Mouse (Mus musculus): Measurements from ENCODE around the gene Vps9d1.
"Not testable (repeated sequence)": the region's sequence is repeated elsewhere in the genome, so short reads cannot be mapped to it uniquely, and the experiment has no call there.

Vps9d1 gene

DNA sequence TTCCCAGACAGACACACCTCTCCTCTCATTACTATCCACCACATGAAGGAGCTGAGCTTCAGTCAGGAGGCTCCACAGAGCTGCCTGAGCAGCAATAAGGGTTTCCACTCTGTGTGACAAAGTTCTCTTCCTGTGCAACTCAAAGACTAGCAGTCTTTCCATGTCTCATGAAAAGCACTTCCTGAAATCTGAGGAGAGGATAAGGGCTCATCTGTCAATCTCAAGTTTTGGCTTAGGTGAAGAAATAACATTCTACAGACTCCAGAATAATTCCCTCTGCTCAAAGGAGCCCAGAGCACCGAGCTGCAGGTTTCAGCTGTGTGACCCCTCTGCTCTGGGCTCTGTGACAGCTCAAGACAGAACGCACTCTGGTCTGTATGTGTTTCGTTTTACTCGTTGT lies 1.2 kb downstream of the Vps9d1 start:
- DNase-seq, result no peak

DNA sequence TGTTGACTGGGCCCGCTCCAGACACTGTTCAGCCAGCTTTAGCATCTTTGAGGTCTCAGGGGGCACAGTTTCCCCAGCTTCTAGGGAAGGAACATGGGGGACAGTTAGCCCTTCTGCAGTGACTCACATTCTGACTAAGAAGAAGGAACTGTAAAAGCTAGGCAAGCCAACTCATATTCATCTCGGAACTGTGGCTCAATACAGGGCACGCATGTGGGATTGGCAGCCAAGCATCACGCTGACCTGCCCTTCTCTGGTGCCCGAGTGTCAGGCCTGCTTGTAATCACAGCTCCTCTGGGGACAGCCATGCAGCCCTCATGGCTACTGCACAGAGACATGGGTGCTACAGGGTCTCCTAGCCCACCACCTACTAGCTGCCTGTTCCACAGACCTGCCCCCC lies 3.2 kb downstream of the Vps9d1 start:
- no peak for DNase-seq

GRCm38 (mm10) chr8:123248596-123248995 lies 5.6 kb downstream of the Vps9d1 start:
- DNase-seq, result no peak

DNA sequence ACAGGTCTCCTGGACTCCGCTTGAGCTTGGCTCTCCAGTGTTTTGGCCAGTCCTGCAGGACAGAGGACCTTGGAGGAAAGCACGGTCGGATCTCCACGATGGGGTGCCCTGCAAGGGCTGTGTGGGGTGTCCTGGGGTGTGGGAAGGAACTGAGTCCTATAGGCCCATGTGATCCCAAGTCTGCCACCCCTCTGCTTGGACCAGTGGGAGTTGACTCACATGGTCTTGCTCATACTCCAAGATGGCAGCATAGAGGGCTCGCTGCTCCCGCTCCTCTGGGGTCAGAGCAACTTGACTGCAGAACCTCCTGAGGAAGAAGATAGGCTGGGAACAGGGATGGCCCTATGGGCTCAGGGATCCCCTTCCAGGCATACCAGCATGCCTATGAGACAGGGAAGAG lies 6.4 kb downstream of the Vps9d1 start:
- no peak for DNase-seq

- DNase-seq, result no peak
These were observed 8.6 kb downstream of the Vps9d1 start for GRCm38 (mm10) chr8:123245543-123245942.

DNA sequence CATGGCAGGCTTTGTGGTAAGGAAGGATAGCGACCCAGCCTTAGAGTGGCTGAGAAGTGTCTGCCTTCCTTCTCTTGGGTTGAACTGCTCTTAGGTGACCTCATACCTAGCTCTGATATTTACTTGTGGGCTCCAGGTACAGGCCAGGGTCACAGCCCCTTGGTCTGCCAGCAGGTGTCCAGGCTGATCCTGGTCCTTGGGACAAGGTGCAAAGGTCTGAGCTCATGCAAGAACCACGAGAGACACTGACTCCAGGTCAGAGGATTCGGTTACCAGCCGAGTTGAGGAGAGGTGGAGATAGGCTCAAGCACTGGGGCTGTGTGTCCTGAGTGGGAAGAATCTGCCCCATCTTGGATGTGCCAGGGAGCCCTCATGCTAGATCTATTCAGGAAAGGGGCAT lies 9.8 kb downstream of the Vps9d1 start:
- no peak for DNase-seq

- no peak for DNase-seq
These were observed 11.1 kb downstream of the Vps9d1 start for GRCm38 (mm10) chr8:123243053-123243452.

DNA sequence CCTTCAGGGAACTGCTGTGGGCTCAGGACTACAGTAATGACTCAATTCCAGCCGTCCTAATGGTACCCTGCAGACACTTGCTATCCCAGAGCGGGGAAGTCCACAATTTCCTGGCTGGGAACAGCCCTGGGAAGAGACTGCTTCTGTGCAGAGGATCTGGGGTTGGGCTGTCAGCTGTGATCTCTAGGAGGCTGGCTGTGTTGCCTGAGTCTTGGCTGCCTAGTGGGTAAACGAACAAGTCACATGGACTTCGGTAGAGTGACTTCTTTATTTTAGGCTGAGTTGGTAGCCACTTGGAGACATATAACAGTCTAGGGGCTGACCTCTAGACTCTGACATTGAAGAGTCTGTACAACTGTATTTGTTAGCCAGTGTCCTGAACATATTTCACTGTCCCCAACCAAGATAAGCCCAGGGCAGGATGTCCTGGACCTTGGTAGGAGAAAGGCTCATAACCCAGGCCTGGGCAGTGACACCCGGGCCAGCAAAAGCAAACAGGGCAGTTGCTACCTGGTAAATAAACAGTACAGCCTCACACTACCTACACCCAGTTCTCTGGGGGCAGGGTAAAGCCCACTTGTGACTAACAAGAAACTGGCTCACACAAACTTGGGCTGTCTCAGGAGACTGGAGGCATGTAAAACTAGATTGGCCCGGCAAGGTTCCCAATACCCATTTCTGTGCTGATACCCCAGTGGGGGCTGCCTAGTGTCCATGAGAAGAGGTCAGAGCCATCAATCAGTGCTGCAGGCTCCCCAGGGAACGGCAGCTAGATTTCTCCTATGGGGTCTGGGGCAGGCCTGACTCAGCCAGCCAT lies 11.8 kb downstream of the Vps9d1 start:
- DNase-seq, result no peak

DNA sequence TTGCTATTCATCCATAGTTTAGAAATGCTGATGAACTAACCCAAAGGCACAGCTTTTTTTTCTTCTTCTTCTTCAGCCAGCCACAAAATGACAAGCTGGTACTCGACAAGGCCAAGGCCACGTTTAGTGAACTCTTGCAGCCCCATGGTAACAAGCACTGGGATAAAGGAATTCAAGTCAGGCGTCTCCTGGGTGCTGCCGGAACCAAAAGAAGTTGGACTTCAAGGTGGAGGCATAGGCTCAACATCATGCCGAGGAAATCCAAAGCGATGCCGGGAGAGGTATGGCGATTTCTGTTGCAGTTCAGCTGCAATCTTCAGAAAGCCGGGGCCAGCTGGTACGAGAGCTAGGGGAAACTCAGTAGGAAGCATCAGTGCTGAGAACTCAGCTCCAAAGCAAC lies 14.8 kb downstream of the Vps9d1 start:
- no peak for DNase-seq

DNA sequence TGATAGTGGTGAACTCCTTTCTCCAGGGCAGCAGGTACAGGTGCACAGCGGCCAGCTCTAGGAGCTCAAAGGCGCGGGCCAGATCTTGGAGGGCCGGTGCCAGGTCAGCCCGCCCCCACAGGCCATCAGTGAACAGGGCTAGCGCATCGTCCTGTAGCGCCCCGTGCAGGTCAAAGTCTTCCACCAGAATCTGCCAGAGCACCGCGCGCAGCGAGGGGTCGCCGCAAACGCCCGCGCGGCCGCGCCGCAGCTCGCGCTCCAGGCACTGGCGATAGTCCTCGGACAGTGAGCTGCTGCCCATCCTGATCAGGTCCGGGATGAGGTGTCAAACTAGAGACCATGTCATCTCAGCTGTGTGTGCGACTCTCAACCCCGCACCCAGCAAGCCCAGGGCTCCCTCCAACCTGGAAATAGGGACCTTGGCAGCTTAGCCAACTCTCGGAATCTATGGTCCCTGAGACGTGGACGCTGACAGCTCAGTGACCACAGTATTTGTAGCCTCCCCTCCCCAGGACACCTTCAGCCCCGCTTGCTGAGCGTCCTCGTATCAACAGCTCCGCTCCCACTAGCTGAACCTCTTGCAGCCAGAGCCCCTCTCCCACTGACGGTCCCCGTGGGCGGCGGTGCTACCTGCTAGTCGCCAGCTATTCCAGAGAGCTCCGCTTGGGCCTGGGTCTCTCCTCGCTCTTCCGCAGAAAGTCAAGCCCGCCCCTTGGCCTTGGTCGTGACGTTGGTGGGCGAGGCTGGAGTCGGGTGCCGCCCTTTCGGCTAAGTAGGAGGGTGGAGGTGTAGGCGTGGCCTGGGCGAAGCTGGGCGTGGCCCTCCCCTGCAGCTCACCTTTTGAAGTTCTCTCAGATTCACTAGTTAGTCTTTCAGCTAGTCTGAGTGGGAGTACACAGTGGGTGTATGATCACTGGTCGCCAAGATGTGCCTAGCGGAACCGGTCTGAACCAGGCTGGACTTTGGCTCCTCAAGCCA lies 18.3 kb downstream of the Vps9d1 start, which contains the start of gene Spata2l:
TSS of gene Spata2l (minus strand) at position 714 of the 978 bp plus-strand sequence.
- peak; percentile 87 for DNase-seq

- peak; percentile 82 for DNase-seq
These were observed 19.1 kb downstream of the Vps9d1 start for GRCm38 (mm10) chr8:123234918-123235519.

DNA sequence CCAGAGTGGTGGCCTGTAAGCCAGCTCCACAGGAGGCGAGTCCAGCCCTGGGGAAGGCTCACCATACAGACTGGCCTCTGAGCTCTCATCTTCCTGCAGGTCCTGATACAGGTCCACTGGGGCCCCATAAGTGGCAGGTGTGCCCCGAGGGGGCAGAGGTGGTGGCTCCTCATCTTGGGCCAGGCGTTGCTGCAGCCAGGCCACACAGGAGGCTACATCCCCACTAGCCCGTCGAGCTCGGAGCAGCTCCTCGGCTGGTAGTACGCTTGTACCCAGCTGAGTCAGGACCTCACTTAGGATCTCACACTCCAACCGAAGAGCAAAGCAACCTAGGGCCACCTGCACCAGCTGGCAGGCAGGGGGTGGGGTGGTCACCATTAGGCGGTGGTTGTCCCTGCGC lies 20.4 kb downstream of the Vps9d1 start:
- peak; percentile 33 for DNase-seq

- DNase-seq, result peak; percentile 30
These were observed 20.8 kb downstream of the Vps9d1 start for GRCm38 (mm10) chr8:123233300-123233699.

- DNase-seq, result no peak
These were observed 21.6 kb downstream of the Vps9d1 start for GRCm38 (mm10) chr8:123232553-123232952.

DNA sequence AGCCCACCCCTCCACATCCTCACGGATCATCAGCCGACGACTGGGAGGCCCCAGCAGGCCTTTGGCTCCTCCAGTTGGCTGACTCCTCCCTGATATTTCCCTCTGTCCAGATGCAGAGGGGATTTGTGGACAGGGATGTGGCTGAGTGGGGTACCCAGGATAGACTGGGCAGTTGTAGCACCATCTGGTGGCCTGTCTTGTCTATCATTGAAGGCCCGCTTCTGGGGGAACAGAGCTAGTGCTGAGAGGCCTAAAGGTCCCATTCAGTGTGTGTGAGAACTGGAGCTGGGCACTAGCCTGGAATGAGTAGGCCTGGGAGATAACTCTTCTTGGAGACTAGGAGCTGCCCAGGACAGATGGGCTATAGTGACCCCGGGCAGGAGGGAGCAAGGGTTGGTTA lies 22.4 kb downstream of the Vps9d1 start:
- peak; percentile 31 for DNase-seq

- DNase-seq, result not testable (repeated sequence)
These were observed 23.8 kb downstream of the Vps9d1 start for GRCm38 (mm10) chr8:123230326-123230725.

DNA sequence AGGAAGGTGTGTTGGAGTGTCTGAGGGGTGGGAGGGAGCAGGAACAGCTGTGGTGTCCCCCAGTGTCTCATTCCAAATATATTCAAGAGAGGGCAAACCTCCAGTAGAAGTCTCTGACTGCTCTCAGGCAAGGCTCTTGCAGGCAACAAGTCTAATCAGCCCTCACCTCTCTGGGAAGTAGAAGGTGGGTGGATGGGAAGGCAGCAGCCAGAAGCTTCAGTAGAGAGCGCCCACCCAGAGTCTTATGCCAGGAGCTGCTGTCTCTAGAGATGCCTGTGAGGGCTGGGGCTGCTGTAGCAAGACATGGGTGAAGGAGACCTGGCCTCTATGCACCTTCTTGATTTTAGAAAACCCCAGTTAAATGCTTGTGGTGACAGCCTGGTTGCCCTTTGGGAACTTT lies 25.7 kb downstream of the Vps9d1 start:
- DNase-seq, result no peak

GRCm38 (mm10) chr8:123224278-123225266 lies 29.6 kb downstream of the Vps9d1 start, which contains the start of gene Cdk10:
Gene Cdk10 (plus strand): TSS chr8:123224842.
- DNase-seq, result peak; percentile 95

- no peak for DNase-seq
These were observed 33.2 kb downstream of the Vps9d1 start for GRCm38 (mm10) chr8:123220917-123221316.

DNA sequence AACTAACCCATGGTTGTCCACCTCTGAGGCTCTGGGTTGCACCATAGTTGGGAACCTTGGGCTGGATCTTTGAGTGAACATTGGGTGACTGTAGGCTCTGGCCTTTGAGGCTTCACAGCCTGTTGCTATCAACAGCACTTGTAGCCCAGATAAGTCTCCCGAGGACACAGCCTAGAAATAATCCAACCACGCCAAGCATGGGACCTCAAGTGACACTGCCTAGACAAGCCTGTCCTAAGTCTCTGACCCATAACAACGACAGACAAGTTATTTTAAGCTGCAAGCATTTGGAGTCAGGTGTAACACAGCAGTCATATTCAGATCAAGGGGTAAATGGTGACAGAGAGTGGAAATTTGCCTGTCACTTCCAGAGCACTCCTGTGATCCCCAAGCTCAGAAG lies 38.7 kb downstream of the Vps9d1 start:
- DNase-seq, result no peak

- DNase-seq, result no peak
These were observed 40.9 kb downstream of the Vps9d1 start for GRCm38 (mm10) chr8:123213118-123213772.
